Comparison of ENCODE assay signal across 9 mouse cellular contexts in genomic region chr10:80300672-80301181, GRCm38 (mm10). TPM values are rescaled to one million over a fixed set of nuclear protein-coding genes. Genes with fewer than 3 reads are reported as not detected.
DNase-seq lines count a peak whose midpoint lies in the region; ATAC-seq lines count a peak whose summit lies in the region.
"Had no signal": no experiment of that assay in that cellular context is flagged by ENCODE, and none has a peak within 500 bp of the region (broad histone marks: within the 10 kb centered on the region; RNA-seq: fewer than 3 reads in every experiment).

No protein-coding gene starts in this region.

- peaks cover 5% of the 10 kb centered on the region; the same call in 1 of the 2 replicates for H3K36me3 ChIP-seq in hindbrain, embryonic 11.5 days (ENCODE audit: control insufficient read depth, insufficient read depth, low read length)
- H3K36me3 ChIP-seq in midbrain, embryonic 16.5 days (ENCODE audit: control insufficient read depth, insufficient read depth, low read length), result peaks cover 19% of the 10 kb centered on the region

- peak overlapping the region; percentile 97 for H3K9ac ChIP-seq in hindbrain, embryonic 11.5 days (ENCODE audit: low read depth, low read length)
- peak overlapping the region; percentile 93 for H3K9ac ChIP-seq in midbrain, embryonic 16.5 days (ENCODE audit: low read depth, low read length)

- H3K4me1 ChIP-seq in hindbrain, embryonic 11.5 days (replicated peaks; ENCODE audit: control insufficient read depth, insufficient read depth, low read length), result peaks cover 25% of the 10 kb centered on the region
- H3K4me1 ChIP-seq in midbrain, embryonic 16.5 days (ENCODE audit: control insufficient read depth, insufficient read depth, low read length), result peaks cover 59% of the 10 kb centered on the region

- H3K27ac ChIP-seq in hindbrain, embryonic 11.5 days (ENCODE audit: low read depth, low read length), result peak overlapping the region; percentile 96
- H3K27ac ChIP-seq in midbrain, embryonic 16.5 days (ENCODE audit: low read length), result peak overlapping the region; percentile 99

- H3K4me3 ChIP-seq in hindbrain, embryonic 11.5 days (ENCODE audit: low read depth, low read length), result peak overlapping the region; percentile 66
- H3K4me3 ChIP-seq in midbrain, embryonic 16.5 days (ENCODE audit: low read depth, low read length), result peak overlapping the region; percentile 69

- no peaks in the 10 kb centered on the region for H3K9me3 ChIP-seq in hindbrain, embryonic 11.5 days (ENCODE audit: control insufficient read depth, low read length)
- H3K9me3 ChIP-seq in midbrain, embryonic 16.5 days (replicated peaks; ENCODE audit: control insufficient read depth, low read length, poor library complexity, severe bottlenecking), result no peaks in the 10 kb centered on the region

- 9% methylated on average over 11 of the region's 11 CpGs for WGBS in hindbrain, embryonic 11.5 days
- WGBS in midbrain, embryonic 16.5 days, result 7% methylated on average over 11 of the region's 11 CpGs

- peaks cover 5% of the 10 kb centered on the region; the same call in 1 of the 2 replicates for H3K27me3 ChIP-seq in hindbrain, embryonic 11.5 days (ENCODE audit: control insufficient read depth, insufficient read depth, low read length)
- H3K27me3 ChIP-seq in midbrain, embryonic 16.5 days (ENCODE audit: control insufficient read depth, insufficient read depth, low read depth, low read length), result no peaks in the 10 kb centered on the region

- H3K4me2 ChIP-seq in hindbrain, embryonic 11.5 days (replicated peaks; ENCODE audit: low read depth, low read length), result peak overlapping the region; percentile 63
- peak overlapping the region; percentile 95 for H3K4me2 ChIP-seq in midbrain, embryonic 16.5 days (ENCODE audit: low read length)

- peak; percentile 75 for ATAC-seq in hindbrain, embryonic 11.5 days (ENCODE audit: low FRiP score)
- ATAC-seq in midbrain, embryonic 16.5 days, result peak; percentile 82

- peak; percentile 65 for DNase-seq in embryo, embryonic 10 days (ENCODE audit: low spot score)
- DNase-seq in embryo, embryonic 9.5 days (ENCODE audit: extremely low spot score), result no peak
- DNase-seq in embryo, embryonic 10.5 days (ENCODE audit: low spot score), result peak; percentile 65
- peak; percentile 79 for DNase-seq in hindbrain, embryonic 11.5 days (ENCODE audit: low spot score)
- no peak for DNase-seq in ovary, postnatal 10 days (ENCODE audit: low spot score)
- DNase-seq in adrenal gland, postnatal 36 days, result no peak
- no peak for DNase-seq in layer of hippocampus, adult 11-12 months (ENCODE audit: low spot score)
- DNase-seq: lung, adult 2 months had no signal

RNA-seq across cellular contexts. Expression of gene Apc2, which starts 5.0 kb away (rescaled TPM):
- polyA plus RNA-seq in hindbrain, embryonic 11.5 days (2014; fragmentation: Nextera tagmentation; extraction: Ambion mirVana), result 74.4 and 101 TPM in 2 replicates
- polyA plus RNA-seq in midbrain, embryonic 16.5 days (2015; fragmentation: Nextera tagmentation; extraction: Ambion mirVana), result 172 and 205 TPM in 2 replicates
- total RNA-seq in adrenal gland, postnatal 36 days (2021), result 1 to 10 TPM in 1 of 2 experiments, under 1 TPM in 1; 0.70 to 1.5 TPM

RNA-seq across cellular contexts. Expression of gene Rps15, which starts 8.5 kb away (rescaled TPM):
- polyA plus RNA-seq in hindbrain, embryonic 11.5 days (2014; fragmentation: Nextera tagmentation; extraction: Ambion mirVana), result 798 TPM in 2 replicates
- 465 and 476 TPM in 2 replicates for polyA plus RNA-seq in midbrain, embryonic 16.5 days (2015; fragmentation: Nextera tagmentation; extraction: Ambion mirVana)
- 1,000 to 10,000 TPM; 1,173 to 1,236 TPM for total RNA-seq in adrenal gland, postnatal 36 days (2021)

RNA-seq across cellular contexts. Expression of gene 2310011J03Rik, which starts 19.6 kb away (rescaled TPM):
- polyA plus RNA-seq in hindbrain, embryonic 11.5 days (2014; fragmentation: Nextera tagmentation; extraction: Ambion mirVana), result 32.9 and 34.9 TPM in 2 replicates
- 21.9 and 26.7 TPM in 2 replicates for polyA plus RNA-seq in midbrain, embryonic 16.5 days (2015; fragmentation: Nextera tagmentation; extraction: Ambion mirVana)
- 10 to 100 TPM; 24.6 to 32.0 TPM for total RNA-seq in adrenal gland, postnatal 36 days (2021)

RNA-seq across cellular contexts. Expression of gene Pcsk4, which starts 28.6 kb away (rescaled TPM):
- polyA plus RNA-seq in hindbrain, embryonic 11.5 days (2014; fragmentation: Nextera tagmentation; extraction: Ambion mirVana), result 1.1 and 1.8 TPM in 2 replicates
- 5.6 and 6.5 TPM in 2 replicates for polyA plus RNA-seq in midbrain, embryonic 16.5 days (2015; fragmentation: Nextera tagmentation; extraction: Ambion mirVana)
- total RNA-seq in adrenal gland, postnatal 36 days (2021), result 1 to 10 TPM; 2.2 to 3.3 TPM

RNA-seq across cellular contexts. Expression of gene Reep6, which starts 29.0 kb away (rescaled TPM):
- polyA plus RNA-seq in hindbrain, embryonic 11.5 days (2014; fragmentation: Nextera tagmentation; extraction: Ambion mirVana), result 3.7 and 3.8 TPM in 2 replicates
- 6.0 and 8.6 TPM in 2 replicates for polyA plus RNA-seq in midbrain, embryonic 16.5 days (2015; fragmentation: Nextera tagmentation; extraction: Ambion mirVana)
- total RNA-seq in adrenal gland, postnatal 36 days (2021), result 10 to 100 TPM; 11.0 to 13.7 TPM

Comparison
In these comparisons a context has a peak if more than half of its experiments do, and no peak if none do; other contexts are left out.
1. DNase-seq: peak in embryo, embryonic 10 days (single experiment), embryo, embryonic 10.5 days (single experiment) and hindbrain, embryonic 11.5 days (single experiment); none in embryo, embryonic 9.5 days (single experiment), ovary, postnatal 10 days (single experiment), adrenal gland, postnatal 36 days (0 of 2) and layer of hippocampus, adult 11-12 months (single experiment).